Mouse (Mus musculus) kidney, embryonic 15.5 days (tissue): Measurements from ENCODE around the gene Kcnd3. TPM values are rescaled to one million over a fixed set of nuclear protein-coding genes. Genes with fewer than 3 reads are reported as not detected.

Experiments used
- ATAC-seq: fragments of 200-750 bp; cut with Nextera tagmentation; replicated peaks from 2 replicates; pipeline ENCODE4 v1.8.0; 2017; ENCODE audit warnings: moderate TSS enrichment; ENCODE audit not compliant: low FRiP score
- H3K27ac ChIP-seq: fragments of 300-500 bp; sonication (generic); 2 replicates; pipeline ENCODE4 v1.5.1; 2015; ENCODE audit warnings: mild to moderate bottlenecking, inconsistent platforms
- H3K27me3 ChIP-seq: fragments of 300-500 bp; sonication (generic); 2 replicates; pipeline ENCODE4 v1.6.1; 2015; ENCODE audit warnings: inconsistent platforms
- H3K36me3 ChIP-seq: fragments of 300-500 bp; sonication (generic); 2 replicates; pipeline ENCODE4 v1.6.1; 2015; ENCODE audit warnings: inconsistent platforms
- H3K4me1 ChIP-seq: fragments of 300-500 bp; sonication (generic); 2 replicates; pipeline ENCODE4 v1.6.1; 2015; ENCODE audit warnings: inconsistent platforms
- H3K4me2 ChIP-seq: fragments of 300-500 bp; sonication (generic); 2 replicates; pipeline ENCODE4 v1.6.1; 2015; ENCODE audit warnings: moderate library complexity, mild to moderate bottlenecking, inconsistent platforms
- H3K4me3 ChIP-seq: fragments of 300-500 bp; sonication (generic); replicated peaks from 2 replicates; pipeline ENCODE4 v1.5.1; 2015; ENCODE audit warnings: mild to moderate bottlenecking, inconsistent platforms
- H3K9ac ChIP-seq: fragments of 300-500 bp; sonication (generic); 2 replicates; pipeline ENCODE4 v1.6.1; 2015; ENCODE audit warnings: mild to moderate bottlenecking, inconsistent platforms
- H3K9me3 ChIP-seq: fragments of 300-500 bp; sonication (generic); replicated peaks from 2 replicates; pipeline ENCODE4 v1.6.1; 2016; ENCODE audit warnings: inconsistent platforms
- WGBS: fragments of 180-500 bp; shearing (Covaris S2); methylation state at CpG from one replicate; pipeline ENCODE4 v1.1.7; 2015; ENCODE audit warnings: mixed read lengths; 5-methylcytosine and 5-hydroxymethylcytosine counted together
- polyA plus RNA-seq: library from polyadenylated mRNA; unstranded; fragments of >200 nt; fragmentation: Nextera tagmentation; extraction: Ambion mirVana; gene quantifications from 2 replicates; pipeline ENCODE4 v1.2.1, GENCODE M21; 2015

Kcnd3 gene
- polyA plus RNA-seq: 2.3 and 2.4 TPM in 2 replicates

DNA sequence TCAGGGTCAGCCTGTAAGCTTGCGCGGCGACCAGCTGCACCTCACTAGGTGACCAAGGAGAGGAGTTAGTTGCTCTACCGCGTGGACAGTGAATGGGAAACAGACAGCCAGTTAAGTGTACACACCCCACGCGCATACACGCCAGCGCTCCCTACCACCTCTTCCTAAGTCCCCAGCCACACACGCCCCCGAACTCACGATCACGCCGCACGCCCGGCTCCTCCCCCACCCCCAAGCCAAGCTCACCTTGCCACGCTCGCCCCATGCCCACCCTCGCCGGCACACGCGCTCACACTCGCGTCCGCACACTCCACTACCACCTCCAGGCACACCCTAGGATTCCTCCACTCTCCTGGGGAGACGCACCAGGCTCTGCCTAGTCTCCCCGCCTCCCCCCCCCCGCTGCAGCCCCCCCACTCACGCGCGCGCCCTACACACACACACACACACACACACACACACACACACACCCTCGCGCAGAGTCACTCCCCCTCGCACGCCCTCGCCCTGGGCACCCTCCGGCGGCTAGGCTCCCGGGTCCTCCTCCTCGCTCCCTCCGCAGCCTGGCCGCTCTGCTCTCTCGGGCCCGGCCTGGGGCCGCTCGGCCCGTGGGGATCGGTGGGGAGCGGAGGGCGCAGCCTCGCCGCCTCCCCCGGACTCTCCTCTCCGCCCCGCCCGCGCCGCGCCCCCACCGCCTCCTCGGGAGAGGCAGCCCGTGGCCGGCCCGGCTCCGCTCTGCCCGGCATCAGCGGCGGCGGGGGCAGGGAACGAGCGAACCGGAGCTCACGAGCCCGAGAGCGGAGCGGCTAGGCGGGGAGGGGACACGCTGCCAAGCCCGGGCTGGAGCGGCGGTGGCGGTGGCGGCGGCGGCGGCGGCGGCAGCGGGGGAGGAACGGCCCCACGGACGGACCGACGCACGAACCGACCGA lies at the start of gene Kcnd3:
Gene Kcnd3 (plus strand): TSS at position 704 of the 929 bp plus-strand sequence.
- H3K9ac ChIP-seq: peak within 1 kb of the TSS; percentile 67
- peak; percentile 67 for ATAC-seq
- H3K4me3 ChIP-seq: peak within 1 kb of the TSS; percentile 63
- H3K36me3 ChIP-seq: no peaks in the 10 kb centered on the region
- under 1% methylated on average over 78 of the region's 98 CpGs for WGBS
- peaks cover 76% of the 10 kb centered on the region for H3K27me3 ChIP-seq
- peak within 1 kb of the TSS; percentile 27; the same call in 1 of the 2 replicates for H3K27ac ChIP-seq
- no peaks in the 10 kb centered on the region for H3K9me3 ChIP-seq
- peaks cover 31% of the 10 kb centered on the region for H3K4me1 ChIP-seq
- peak within 1 kb of the TSS; percentile 100 for H3K4me2 ChIP-seq

DNA sequence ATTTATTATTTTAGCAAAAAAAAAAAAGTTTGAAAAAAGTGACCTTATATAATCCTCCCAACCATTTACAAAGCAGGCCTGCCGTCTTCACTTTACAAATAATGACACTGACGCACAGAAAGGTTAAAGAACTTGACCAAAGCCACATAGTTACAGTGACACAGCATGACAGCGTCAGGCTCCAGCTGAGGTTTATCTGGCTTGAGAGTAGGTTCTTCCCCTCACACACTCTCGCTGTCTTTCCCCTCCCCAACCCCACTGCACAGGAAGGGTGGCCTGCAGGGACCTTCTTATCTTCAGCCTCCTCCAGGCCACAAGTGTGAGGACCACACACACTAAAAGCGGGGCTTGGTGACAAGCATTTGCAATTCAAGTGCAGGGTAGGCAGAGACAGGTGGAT lies 49.5 kb upstream of the Kcnd3 start:
- ATAC-seq: 0 out of 2 replicates have a peak, but pooled peaks have one; percentile 37
- Histone ChIP-seq H3K27ac (no peak overlapping the region), H3K9me3 (no peaks in the 10 kb centered on the region), H3K4me2 (no peak overlapping the region), H3K36me3 (no peaks in the 10 kb centered on the region), H3K4me3 (no peak overlapping the region), H3K27me3 (no peaks in the 10 kb centered on the region), H3K4me1 (peaks cover 10% of the 10 kb centered on the region), H3K9ac (no peak overlapping the region)
- WGBS: 63% methylated on average over 5 of the region's 5 CpGs

DNA sequence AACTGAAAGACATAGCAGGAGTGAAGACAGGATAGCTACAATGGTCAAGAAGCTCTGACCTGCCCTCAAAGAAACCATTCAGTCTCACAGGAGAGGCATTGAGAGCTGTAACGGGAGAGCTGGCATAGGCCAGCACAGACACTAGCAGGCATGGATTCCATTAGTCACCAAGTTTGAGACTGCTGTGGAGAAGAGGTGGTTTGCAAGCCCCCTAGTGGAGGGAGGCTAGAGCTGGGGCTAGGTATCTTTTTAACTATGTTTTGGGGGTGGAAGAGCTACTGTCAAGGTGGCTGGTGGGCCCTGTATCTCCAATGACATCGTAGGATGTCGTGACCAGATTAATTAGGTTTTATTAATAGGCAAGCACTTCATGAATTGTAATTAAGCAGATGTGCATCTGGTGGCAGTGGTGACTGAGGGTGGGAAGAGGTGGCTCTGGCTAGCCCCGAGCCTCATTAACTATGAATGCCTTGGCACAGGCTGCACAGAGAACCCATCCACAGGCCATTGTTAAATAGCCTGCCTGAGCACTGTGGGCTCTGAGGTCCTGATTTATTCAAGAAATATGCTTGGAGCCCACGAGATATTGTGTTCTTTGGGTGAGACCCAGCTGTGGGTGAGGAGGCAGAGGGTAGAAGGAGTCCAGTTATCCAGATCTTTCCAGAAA lies 48.6 kb upstream of the Kcnd3 start:
- Histone ChIP-seq H3K27me3 (no peaks in the 10 kb centered on the region), H3K27ac (no peak overlapping the region), H3K4me3 (no peak overlapping the region), H3K9me3 (no peaks in the 10 kb centered on the region), H3K4me2 (no peak overlapping the region), H3K9ac (no peak overlapping the region), H3K4me1 (peaks cover 10% of the 10 kb centered on the region), H3K36me3 (no peaks in the 10 kb centered on the region)
- ATAC-seq: no peak
- WGBS: 67% methylated on average over 5 of the region's 5 CpGs

DNA sequence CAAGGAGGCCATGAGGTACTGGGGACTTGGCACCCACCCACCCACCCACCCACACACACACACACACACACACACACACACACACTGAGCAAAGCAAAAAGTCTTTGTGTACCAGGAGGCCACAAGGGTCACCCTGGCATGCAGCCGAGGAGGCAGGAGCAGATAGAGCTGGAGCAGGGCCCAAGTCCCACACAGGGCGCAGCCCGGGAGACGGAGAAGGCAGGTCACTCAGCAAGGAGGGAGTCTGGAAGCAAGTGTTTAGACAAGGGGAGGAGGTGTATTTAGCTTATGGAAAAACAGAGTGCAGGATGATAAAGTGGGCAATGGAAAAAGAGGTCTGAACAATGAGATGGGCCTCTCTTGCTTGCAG lies 48.1 kb upstream of the Kcnd3 start:
- H3K4me2 ChIP-seq: no peak overlapping the region
- ATAC-seq: no peak
- no peak overlapping the region for H3K9ac ChIP-seq
- no peak overlapping the region for H3K4me3 ChIP-seq
- no peaks in the 10 kb centered on the region for H3K36me3 ChIP-seq
- 49% methylated on average over 4 of the region's 4 CpGs for WGBS
- H3K27me3 ChIP-seq: no peaks in the 10 kb centered on the region
- no peaks in the 10 kb centered on the region for H3K9me3 ChIP-seq
- peaks cover 10% of the 10 kb centered on the region for H3K4me1 ChIP-seq
- H3K27ac ChIP-seq: no peak overlapping the region

DNA sequence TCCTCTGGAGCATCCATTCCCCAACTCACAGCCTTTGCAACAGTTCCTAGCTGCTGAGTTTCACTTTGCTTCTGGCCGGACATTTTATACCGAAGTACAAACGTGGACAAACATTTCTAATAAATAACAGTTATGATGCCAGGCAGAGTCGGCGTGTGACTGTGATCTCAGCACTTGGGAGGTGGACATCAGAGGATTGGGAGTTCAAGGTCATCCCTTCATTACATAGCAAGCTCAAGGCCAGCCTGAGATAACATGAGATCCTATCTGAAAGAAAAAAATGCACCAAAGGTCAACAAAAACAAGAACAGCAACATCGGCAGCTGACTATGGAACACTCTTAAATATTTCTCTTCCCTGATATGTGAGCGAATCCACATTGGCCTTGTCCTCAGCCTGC lies 46.6 kb upstream of the Kcnd3 start:
- Histone ChIP-seq H3K27ac (peak overlapping the region; percentile 24), H3K4me2 (no peak overlapping the region)
- no peak for ATAC-seq

DNA sequence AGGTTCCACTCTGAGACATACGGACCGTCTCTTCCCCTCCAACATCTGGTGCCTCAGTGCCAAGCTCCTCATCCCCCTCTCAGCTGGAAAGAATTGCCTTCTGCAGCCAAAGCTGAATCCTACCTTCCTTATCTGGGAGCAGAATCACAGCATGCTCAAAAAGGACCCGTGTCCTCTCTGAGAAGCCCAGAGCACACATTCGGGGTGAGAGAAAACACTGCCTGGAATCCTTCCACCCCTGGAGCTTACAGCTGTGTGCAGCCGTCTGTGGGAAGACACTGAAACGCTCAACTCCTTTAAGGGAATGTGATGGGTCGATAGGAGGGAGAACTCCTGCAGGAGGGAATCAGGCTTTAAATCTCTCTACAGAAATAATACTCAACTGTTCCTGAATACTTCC lies 46.1 kb upstream of the Kcnd3 start:
- H3K36me3 ChIP-seq: no peaks in the 10 kb centered on the region
- WGBS: 17% methylated on average over 7 of the region's 7 CpGs
- no peaks in the 10 kb centered on the region for H3K9me3 ChIP-seq
- H3K4me3 ChIP-seq: no peak overlapping the region
- no peak overlapping the region for H3K9ac ChIP-seq
- ATAC-seq: peak; percentile 63
- H3K27ac ChIP-seq: peak overlapping the region; percentile 42
- H3K4me2 ChIP-seq: no peak overlapping the region
- peaks cover 10% of the 10 kb centered on the region for H3K4me1 ChIP-seq
- no peaks in the 10 kb centered on the region for H3K27me3 ChIP-seq

More for the DNA sequence above, 46.6 kb upstream of the Kcnd3 start:
- Histone ChIP-seq H3K9ac (no peak overlapping the region), H3K4me1 (peaks cover 10% of the 10 kb centered on the region), H3K4me3 (no peak overlapping the region), H3K9me3 (no peaks in the 10 kb centered on the region), H3K36me3 (no peaks in the 10 kb centered on the region), H3K27me3 (no peaks in the 10 kb centered on the region)
- WGBS: 56% methylated on average over 7 of the region's 7 CpGs

DNA sequence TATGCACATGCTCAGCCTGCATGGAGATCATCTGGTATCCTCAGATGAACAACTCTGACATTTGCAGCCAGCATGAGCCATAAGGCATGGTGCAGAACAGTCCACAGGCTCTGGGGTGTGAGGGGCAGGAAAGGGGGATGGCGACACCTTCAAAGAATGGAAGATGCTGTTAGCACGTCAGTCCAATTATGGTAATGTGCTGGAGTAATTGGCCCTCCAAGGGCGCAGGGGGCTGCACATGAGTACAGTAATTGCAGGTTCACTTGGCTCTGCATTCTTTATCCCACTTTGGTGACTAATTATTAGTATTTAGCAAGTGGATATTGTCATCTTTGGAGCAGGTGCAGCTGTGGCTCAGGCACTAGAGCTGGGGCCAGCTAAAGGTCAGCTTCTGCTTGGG lies 43.9 kb upstream of the Kcnd3 start:
- Histone ChIP-seq H3K4me1 (peaks cover 10% of the 10 kb centered on the region; the same call in 1 of the 2 replicates), H3K4me3 (no peak overlapping the region), H3K27ac (no peak overlapping the region), H3K36me3 (no peaks in the 10 kb centered on the region), H3K9ac (no peak overlapping the region), H3K27me3 (no peaks in the 10 kb centered on the region), H3K9me3 (no peaks in the 10 kb centered on the region), H3K4me2 (no peak overlapping the region)
- ATAC-seq: no peak
- 57% methylated on average over 3 of the region's 3 CpGs for WGBS

DNA sequence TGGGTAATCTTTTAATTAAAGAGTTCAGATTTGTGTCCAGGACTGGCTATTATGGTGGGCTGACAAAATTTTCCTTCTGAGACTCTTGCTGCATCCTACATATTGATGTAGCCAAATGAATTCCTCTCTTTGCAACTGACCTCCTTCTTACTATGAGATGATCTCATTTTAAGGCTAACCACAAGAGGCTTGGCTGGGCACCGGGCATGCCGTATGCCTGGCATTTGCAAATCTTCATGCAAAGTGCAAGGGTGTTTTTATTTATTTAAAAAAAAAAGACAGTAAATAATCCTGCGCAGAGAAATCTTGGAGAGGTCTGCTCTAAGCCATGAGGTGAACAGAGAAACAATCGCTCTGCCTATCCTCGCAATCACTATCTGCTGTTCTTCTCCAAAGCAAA lies 41.3 kb upstream of the Kcnd3 start:
- no peak overlapping the region for H3K9ac ChIP-seq
- H3K4me1 ChIP-seq: peaks cover 4% of the 10 kb centered on the region; the same call in 1 of the 2 replicates
- no peak overlapping the region for H3K27ac ChIP-seq
- WGBS: 91% methylated on average over 5 of the region's 5 CpGs
- no peak overlapping the region for H3K4me3 ChIP-seq
- H3K36me3 ChIP-seq: no peaks in the 10 kb centered on the region
- no peaks in the 10 kb centered on the region for H3K27me3 ChIP-seq
- H3K9me3 ChIP-seq: no peaks in the 10 kb centered on the region
- H3K4me2 ChIP-seq: no peak overlapping the region
- no peak for ATAC-seq

DNA sequence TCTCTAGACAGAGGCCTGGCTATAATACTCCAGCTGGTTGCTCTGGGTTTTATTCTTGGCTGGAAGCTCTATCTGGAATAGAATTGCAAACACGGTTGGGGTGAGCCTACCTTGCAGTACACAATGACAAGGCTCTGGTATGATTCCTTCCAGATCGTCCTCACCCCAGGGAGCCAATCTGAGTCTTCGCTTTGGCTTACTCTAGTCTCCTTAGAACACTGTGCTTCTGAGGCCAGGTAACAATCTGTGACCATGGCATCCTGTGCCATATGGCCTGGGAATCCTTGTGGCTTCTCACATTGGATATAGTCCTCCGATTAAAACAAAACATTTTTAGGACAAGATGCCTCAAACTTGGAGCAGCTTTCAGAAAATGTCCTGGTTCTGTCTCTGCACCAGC lies 40.4 kb upstream of the Kcnd3 start:
- Histone ChIP-seq H3K9me3 (no peaks in the 10 kb centered on the region), H3K9ac (no peak overlapping the region), H3K4me2 (no peak overlapping the region), H3K27ac (no peak overlapping the region), H3K4me1 (no peaks in the 10 kb centered on the region), H3K27me3 (no peaks in the 10 kb centered on the region), H3K4me3 (no peak overlapping the region), H3K36me3 (no peaks in the 10 kb centered on the region)
- 81% methylated on average over 4 of the region's 4 CpGs for WGBS
- ATAC-seq: no peak

DNA sequence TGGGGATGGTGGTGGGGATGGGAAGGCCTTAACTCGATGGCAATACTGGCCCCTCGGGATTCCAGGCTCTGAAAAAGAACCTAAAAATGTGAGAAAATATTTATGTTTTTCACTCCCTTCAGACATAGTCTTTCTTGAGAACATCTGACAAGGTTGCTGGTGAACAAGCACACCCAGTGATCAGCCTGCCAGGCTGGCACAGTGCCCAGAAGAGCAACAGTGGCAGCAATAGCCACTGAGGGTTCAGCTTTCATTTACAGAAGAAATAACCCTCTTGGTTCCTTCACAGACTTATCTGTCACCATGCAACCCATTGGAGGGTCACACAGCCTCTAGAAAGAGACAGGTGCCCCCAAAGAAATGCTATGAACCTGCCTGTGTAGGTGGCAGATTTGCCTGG lies 39.9 kb upstream of the Kcnd3 start:
- Histone ChIP-seq H3K27me3 (no peaks in the 10 kb centered on the region), H3K4me3 (no peak overlapping the region), H3K9ac (no peak overlapping the region), H3K36me3 (no peaks in the 10 kb centered on the region), H3K9me3 (no peaks in the 10 kb centered on the region), H3K27ac (no peak overlapping the region), H3K4me1 (no peaks in the 10 kb centered on the region), H3K4me2 (no peak overlapping the region)
- no peak for ATAC-seq
- WGBS: 86% methylated on average over 2 of the region's 2 CpGs

DNA sequence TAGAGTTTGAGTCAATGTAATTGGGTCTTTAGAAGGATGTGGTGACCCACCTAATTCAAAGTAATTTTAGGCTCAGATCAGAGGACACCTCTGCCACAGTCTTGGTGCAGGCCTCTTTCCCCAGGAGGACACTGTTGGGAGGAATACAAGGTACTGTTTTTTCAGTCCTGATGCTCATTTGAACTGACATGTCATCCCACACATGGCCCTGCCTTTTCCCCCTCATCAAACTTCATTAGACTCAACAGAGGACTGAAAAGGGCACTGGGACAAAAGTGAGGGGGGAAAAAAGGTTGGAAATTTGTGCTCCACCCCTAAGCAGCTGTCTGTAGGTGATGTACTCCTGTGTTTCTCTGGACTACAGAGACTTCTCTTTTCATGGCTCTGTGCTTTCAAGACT lies 39.4 kb upstream of the Kcnd3 start:
- H3K4me3 ChIP-seq: no peak overlapping the region
- no peaks in the 10 kb centered on the region for H3K27me3 ChIP-seq
- H3K4me2 ChIP-seq: no peak overlapping the region
- no peak for ATAC-seq
- no peak overlapping the region for H3K9ac ChIP-seq
- no peaks in the 10 kb centered on the region for H3K9me3 ChIP-seq
- no peaks in the 10 kb centered on the region for H3K4me1 ChIP-seq
- H3K27ac ChIP-seq: no peak overlapping the region
- H3K36me3 ChIP-seq: no peaks in the 10 kb centered on the region

DNA sequence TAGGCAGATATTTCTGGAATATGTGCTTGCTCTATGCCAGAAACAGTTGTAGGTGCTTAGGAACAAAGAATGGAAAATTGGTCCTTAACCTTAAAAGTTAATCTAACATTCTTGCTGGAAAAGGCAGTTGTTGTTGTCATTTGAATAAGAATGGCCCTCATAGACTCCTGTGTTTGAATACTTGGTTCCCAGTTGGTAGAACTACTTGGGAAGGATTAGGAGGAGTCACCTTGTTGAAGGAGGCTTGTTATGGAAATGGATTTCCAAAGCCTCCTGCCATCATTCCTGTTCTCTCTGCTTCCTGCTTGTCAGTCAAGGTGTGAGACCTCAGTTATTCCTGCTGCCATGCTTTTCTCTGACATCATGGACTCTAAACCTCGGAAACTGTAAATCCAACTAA lies 33.7 kb upstream of the Kcnd3 start:
- Histone ChIP-seq H3K4me1 (no peaks in the 10 kb centered on the region), H3K9me3 (no peaks in the 10 kb centered on the region), H3K27me3 (no peaks in the 10 kb centered on the region), H3K9ac (no peak overlapping the region), H3K36me3 (no peaks in the 10 kb centered on the region), H3K4me2 (no peak overlapping the region), H3K27ac (no peak overlapping the region), H3K4me3 (no peak overlapping the region)
- whole genome bisulfite sequencing: 90% methylated on average over 1 of the region's 1 CpGs
- ATAC-seq: no peak
